ENCODE assay signal across 8 mouse cellular contexts in the genomic region with DNA sequence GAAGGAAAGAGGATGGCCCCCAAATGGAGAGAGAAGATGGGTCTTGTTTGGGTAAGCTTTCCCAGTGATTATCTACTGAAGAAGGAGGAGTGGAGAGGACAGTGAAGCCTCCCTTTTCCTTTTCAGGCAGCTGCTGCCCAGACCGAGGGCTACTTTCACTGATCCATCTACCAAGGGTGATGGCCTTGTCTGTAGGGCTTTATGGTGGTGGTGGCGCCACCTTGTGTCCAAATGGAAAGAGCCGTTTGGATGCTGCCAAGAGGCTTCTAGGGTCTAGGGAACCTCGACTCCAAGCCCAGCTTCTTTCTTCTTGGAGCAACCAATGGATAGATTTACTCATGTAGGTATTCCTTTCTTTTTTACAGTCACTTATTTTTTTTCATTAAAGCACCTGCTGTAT. TPM values are rescaled to one million over a fixed set of nuclear protein-coding genes. Genes with fewer than 3 reads are reported as not detected.
DNase-seq lines count a peak whose midpoint lies in the region; ATAC-seq and TF ChIP-seq lines count a peak whose summit lies in the region.

No protein-coding gene starts in this region.

- 1% methylated on average over 4 of the region's 4 CpGs for WGBS in olfactory bulb, adult 2 months

- H3K27ac ChIP-seq in olfactory bulb, adult 2 months (ENCODE audit: insufficient read depth, low read depth, low read length) = no peak overlapping the region

- intact Hi-C loops in left cerebral cortex, postnatal 10 days (cut with DNase I) = loop anchor here (2.0 to 5.0 kb wide), 2 partner anchors 309 to 433 kb away; a partner anchor contains a TSS

- TF ChIP-seq CTCF in olfactory bulb, adult 2 months (IDR thresholded peaks at IDR 0.05; ENCODE audit: insufficient read depth, low read depth, low read length) = peak; percentile 61

- peak; percentile 70 for ATAC-seq in frontal cortex, adult (ENCODE audit: low TSS enrichment)

- H3K4me1 ChIP-seq in olfactory bulb, adult 2 months (ENCODE audit: control insufficient read depth, insufficient read depth, low read length) = peaks cover 21% of the 10 kb centered on the region

- DNase-seq in ovary, postnatal 10 days (ENCODE audit: low spot score) = peak; percentile 7
- DNase-seq in ovary, adult 18-20 months (ENCODE audit: low spot score) = no peak
- peak; percentile 66 for DNase-seq in ZHBTc4 (ENCODE audit: low read depth, low spot score)
- DNase-seq in cerebellum, adult 9-11 months = peak; percentile 72
- peak; percentile 44 to 59 for DNase-seq in left cerebral cortex, postnatal 10 days (ENCODE audit: extremely low spot score in 1 of 2, low spot score in 2 of 2)
- no peak for DNase-seq in thymus, adult 18-20 months

- no peak overlapping the region for H3K4me3 ChIP-seq in olfactory bulb, adult 2 months (ENCODE audit: insufficient read depth, low read depth, low read length)

- TF ChIP-seq POLR2A in olfactory bulb, adult 2 months (IDR thresholded peaks at IDR 0.05; ENCODE audit: insufficient read depth, low read depth, low read length) = no peak

RNA-seq across cellular contexts. Expression of a gene that starts 29.2 kb away (rescaled TPM):
- 100 to 1,000 TPM; 441 to 448 TPM for total RNA-seq in left cerebral cortex, postnatal 10 days (2021)
- 95.7 and 105 TPM in 2 replicates for polyA plus RNA-seq in olfactory bulb, adult 2 months (2012; ENCODE audit: insufficient read depth, insufficient read length, low replicate concordance, missing spikeins)

RNA-seq across cellular contexts. Expression of a gene that starts 59.5 kb away (rescaled TPM):
- total RNA-seq in left cerebral cortex, postnatal 10 days (2021) = 100 to 1,000 TPM; 150 to 163 TPM
- polyA plus RNA-seq in olfactory bulb, adult 2 months (2012; ENCODE audit: insufficient read depth, insufficient read length, low replicate concordance, missing spikeins) = 98.1 and 1,147 TPM in 2 replicates

Comparison
In these comparisons a context has a peak if more than half of its experiments do, and no peak if none do; other contexts are left out.
1. DNase-seq: peak in ovary, postnatal 10 days (single experiment), ZHBTc4 (single experiment), cerebellum, adult 9-11 months (single experiment) and left cerebral cortex, postnatal 10 days (2 of 2); none in ovary, adult 18-20 months (single experiment) and thymus, adult 18-20 months (0 of 2).